Mouse (Mus musculus): ENCODE data around the gene 5730522E02Rik.
"Not testable (repeated sequence)": the region's sequence is repeated elsewhere in the genome, so short reads cannot be mapped to it uniquely, and the experiment has no call there.

5730522E02Rik gene

GRCm38 (mm10) chr11:26210582-26211180 lies at the start of gene 5730522E02Rik:
5730522E02Rik (minus strand) TSS chr11:26210763.
- peak; percentile 52 for DNase-seq (ENCODE audit: low read depth, low spot score)

DNA sequence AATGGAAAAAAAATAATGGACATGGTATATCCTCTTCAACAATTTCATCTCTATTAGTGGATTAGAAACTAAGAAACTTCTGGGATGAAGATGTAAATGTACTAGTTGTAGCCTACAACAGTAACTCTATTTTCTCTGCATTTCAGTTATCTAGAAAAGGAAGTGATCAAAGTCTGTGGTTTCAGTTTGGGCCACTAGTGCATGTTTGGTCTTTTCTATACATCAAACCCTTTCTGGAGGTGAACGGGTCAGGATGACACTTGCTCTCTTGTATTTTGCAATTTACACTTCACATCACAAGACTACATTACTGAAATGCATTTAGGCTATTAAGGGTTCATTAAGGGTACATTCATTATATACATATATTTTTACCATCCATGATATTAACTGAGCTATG lies 26.0 kb upstream of the 5730522E02Rik start:
- DNase-seq (ENCODE audit: low read depth, low spot score), result no peak

- DNase-seq (ENCODE audit: low read depth, low spot score), result no peak
Measured at GRCm38 (mm10) chr11:26229895-26230294, 19.3 kb upstream of the 5730522E02Rik start.

DNA sequence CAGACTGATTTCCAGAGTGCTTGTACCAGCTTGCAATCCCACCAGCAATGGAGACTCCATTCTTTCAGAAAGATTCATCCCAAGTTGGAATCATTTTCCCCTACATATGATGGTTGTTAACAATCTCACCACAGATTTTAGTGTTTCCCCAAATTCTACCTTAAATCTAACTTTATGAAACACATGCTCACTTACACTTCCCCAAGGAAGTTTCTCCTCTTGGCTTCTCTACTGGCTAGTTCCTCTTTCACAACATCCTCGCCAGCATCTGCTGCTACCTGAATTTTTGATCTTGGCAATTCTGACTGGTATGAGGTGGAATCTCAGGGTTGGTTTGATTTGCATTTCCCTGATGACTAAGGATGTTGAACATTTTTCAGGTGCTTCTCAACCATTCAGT lies 3.1 kb upstream of the 5730522E02Rik start:
- not testable (repeated sequence) for DNase-seq (ENCODE audit: low read depth, low spot score)

GRCm38 (mm10) chr11:26209811-26210581 lies 567 bp downstream of the 5730522E02Rik start:
- peak; percentile 60 for DNase-seq (ENCODE audit: low read depth, low spot score)

DNA sequence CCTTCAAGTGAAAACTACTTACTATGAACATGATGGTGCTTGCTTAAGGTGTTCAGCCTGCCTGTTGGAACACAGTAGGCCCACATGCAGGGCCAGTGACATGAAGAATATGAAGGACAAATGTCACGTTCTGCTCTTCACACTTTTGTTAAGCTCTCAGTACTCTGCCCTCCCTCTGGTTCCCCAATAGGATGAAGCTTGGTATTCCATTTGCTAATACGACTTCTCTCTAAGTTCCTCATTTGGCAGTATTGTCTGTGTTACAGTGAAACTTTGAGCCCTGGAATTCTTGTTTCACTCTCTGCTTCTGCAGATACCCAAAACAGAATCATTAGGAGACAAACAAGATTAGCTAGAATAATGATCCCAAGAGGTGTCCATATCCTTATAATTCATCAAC lies 7.1 kb downstream of the 5730522E02Rik start:
- no peak for DNase-seq (ENCODE audit: low read depth, low spot score)

GRCm38 (mm10) chr11:26202842-26203241 lies 7.7 kb downstream of the 5730522E02Rik start:
- DNase-seq (ENCODE audit: low read depth, low spot score), result no peak

DNA sequence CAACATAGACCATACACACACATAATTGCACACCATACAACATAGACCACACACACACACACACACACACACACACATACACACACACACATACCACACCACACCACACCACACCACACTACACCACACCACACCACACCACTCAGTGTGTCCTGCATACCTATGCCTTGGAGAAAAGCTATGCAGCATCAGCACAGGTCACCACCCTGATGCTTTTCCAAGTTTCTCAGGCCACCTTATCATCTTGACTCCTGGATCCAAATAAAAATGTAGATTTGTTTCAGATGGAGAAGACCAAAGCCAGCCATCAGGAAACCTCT lies 8.8 kb downstream of the 5730522E02Rik start:
- DNase-seq (ENCODE audit: low read depth, low spot score), result no peak

DNA sequence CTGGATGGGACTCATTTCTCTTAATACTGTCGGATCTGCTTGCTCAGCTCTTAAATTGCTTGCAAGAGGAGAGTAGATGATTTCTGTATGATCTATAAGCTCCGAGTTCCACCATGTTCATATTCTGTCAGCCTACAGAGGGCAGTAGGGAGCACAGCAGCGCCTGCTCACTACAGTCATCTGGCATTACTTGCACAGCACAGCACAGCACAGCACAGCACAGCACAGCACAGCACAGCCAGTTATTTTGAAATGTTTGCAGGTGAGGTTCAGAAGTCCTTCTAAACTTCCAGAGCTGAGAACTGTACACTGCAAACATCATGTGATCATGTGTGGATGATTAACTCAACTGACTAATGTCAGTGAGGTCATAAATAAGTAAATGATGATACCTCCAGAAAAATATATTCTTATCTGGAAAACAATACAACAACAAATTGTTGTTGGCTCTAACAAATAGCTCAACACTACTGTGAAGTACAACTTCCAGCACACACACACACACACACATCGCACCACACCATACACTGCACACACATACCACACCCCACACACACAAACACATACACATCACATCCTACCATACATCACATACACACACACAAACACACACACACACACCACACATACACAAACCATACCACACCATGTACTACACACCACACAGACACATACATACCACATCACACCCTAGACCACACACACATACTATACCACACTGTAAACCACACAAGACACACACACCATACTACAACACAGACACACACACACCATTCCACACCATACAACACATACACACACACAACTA lies 9.4 kb downstream of the 5730522E02Rik start:
- DNase-seq (ENCODE audit: low read depth, low spot score), result peak; percentile 53

DNA sequence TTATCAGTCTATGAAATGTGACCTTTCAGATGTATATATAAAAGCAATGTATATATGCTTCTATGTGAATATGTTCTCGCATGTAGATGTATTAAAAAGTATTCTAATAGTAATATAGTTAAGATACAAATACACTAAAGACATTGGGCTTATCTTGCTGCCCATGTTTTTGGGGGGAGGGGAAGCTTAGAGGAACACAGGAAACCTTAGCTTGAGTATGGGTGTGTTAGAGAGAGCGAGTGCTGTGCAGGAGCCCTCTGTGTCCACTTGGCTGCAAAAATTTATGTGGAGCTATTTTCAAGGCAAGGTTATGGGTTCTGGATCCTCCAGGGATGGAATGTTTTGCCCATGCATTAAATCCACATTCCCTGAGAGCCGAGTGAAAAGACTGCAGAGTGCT lies 15.1 kb downstream of the 5730522E02Rik start:
- no peak for DNase-seq (ENCODE audit: low read depth, low spot score)

GRCm38 (mm10) chr11:26187231-26187967 lies 23.2 kb downstream of the 5730522E02Rik start:
- DNase-seq (ENCODE audit: low read depth, low spot score), result no peak

DNA sequence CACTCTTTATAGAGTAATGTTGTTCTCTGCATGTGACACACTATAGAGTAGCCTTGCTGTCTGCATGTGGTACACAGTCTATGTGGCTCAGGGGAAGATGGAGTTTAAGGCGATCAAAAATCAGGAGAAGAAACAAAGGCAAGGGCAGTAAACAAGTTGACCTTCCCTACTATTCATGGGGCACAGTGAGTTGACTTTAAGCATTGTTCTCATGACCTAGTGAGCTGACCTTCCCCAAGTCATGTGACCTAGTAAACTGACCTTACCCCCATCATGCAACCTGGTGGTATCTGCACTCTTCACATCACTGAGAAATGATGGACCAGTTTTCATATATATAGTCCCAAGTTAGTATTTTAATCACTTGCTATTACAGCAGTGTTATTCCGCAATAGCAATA lies 40.0 kb downstream of the 5730522E02Rik start:
- DNase-seq (ENCODE audit: low read depth, low spot score), result no peak

DNA sequence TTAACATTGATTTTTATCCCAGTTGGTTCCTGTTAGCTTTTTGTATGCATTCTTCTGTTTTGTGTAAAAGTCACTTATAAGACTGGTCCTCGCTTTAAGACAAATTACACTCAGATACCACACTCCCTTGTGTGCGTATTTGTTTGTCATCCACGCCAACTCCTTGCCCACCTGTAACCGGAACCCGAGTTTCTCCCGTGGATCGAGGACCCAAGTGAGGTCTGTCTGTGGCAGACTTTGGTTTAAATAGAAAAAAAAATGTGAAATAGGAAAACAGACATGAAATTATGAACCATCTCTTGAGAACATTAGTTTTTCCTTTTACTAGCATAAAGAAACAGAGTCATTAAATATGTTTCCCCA lies 43.0 kb downstream of the 5730522E02Rik start:
- DNase-seq (ENCODE audit: low read depth, low spot score), result no peak

- DNase-seq (ENCODE audit: low read depth, low spot score), result no peak
Measured at GRCm38 (mm10) chr11:26166966-26167608, 43.5 kb downstream of the 5730522E02Rik start.

GRCm38 (mm10) chr11:26164651-26165259 lies 45.8 kb downstream of the 5730522E02Rik start:
- no peak for DNase-seq (ENCODE audit: low read depth, low spot score)

DNA sequence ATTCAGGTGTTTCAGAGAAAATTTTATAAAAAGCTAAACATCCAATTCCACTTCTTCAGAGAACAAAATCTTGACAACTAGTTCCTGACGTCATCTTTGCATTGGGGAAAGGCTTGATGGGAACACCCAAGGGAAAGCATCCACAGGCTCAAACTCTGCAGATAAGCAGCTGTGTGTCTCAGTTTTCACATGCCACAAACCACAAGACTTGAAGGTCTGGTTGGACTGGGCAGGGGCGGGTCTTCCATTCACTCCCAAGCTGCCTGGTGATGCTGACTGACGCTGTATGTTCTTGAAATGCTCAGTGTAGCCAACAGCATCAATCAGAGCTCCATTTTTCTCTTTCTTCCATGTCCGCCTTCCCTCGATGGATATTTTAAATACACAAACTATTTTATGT lies 49.2 kb downstream of the 5730522E02Rik start:
- DNase-seq (ENCODE audit: low read depth, low spot score), result no peak

DNA sequence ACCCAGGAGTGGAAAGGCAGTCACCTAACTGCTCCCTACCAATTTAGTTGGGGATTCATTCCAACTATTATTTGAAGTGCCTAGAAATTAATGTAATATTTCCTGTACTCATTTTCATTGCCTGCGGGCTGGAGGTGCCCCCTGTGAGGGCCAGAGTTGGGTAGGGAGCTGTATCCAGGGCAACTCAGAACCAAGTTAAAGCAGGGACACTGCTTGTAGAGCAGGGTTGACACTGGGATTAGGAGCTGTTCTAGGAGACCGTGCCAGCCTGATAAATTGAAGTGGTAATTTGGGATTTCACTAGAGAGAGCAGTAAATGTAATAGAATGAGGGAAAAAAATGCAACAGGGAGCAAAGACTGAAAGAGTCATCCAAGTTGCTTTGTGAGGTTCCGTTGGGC lies 51.5 kb downstream of the 5730522E02Rik start:
- DNase-seq (ENCODE audit: low read depth, low spot score), result no peak

DNA sequence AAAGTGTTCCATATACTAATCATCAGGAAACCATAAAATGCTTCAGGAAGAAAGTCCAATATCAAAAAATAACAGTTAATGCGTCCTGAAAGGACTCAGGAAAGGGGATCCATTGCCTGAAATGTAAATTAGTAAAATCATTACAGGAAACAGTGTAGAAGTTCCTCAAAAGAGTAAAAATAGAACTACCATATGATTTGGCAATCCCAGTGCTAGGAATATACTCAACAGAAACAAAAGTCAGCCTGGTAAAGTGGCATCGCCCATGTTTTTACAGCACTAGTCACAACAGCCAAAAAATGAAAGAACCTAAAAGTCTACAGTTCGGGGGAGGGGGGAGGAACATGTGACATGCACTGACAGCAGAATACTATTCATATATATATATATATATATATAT lies 70.5 kb downstream of the 5730522E02Rik start:
- DNase-seq (ENCODE audit: low read depth, low spot score), result no peak

- DNase-seq (ENCODE audit: low read depth, low spot score), result no peak
Measured at GRCm38 (mm10) chr11:26138013-26138412, 72.5 kb downstream of the 5730522E02Rik start.

DNA sequence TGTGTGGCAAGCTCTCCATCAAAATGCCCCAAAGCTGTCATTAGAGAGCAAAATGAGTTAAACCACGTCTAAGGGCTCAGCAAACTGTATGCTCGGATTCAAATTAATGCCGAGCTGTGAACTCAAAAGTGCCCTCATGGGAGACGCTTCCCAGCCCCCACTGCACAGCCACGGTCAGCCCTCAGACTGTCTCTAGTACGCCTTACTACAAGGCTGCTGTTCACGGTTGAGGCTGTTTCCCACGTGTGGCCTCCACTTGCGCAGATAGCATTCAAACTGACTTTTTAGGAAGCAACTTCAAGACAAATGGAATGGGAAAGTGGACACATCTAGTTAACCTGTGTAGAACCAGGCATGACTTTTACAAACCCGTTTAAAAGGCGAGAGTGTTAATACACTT lies 79.7 kb downstream of the 5730522E02Rik start:
- DNase-seq (ENCODE audit: low read depth, low spot score), result no peak

DNA sequence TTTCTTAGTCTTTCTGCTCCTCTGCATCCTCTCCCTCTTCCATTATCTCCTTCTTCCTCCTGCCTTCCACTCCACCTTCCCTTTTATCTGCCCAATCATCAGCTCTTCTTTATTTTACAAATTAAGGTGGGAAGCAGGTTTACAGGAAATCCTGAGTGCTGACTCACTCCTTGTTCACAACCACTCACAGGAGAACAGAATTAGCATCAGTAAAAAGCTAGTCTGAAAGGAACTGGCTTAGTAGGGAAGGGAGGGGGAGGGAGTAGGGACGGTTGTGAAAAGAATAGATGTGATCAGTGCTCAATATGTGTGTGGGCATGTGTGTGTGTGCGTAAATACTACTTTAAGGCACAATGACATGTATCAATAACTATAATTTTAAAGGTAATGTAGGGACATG lies 81.5 kb downstream of the 5730522E02Rik start:
- no peak for DNase-seq (ENCODE audit: low read depth, low spot score)
